Comparison of ENCODE assay signal across 8 mouse cellular contexts in genomic region chr2:32908272-32908671, GRCm38 (mm10). TPM values are rescaled to one million over a fixed set of nuclear protein-coding genes. Genes with fewer than 3 reads are reported as not detected.
A peak's percentile ranks its signal among the peaks of the same experiment; 100 is the strongest.
DNase-seq lines count a peak whose midpoint lies in the region; ATAC-seq and TF ChIP-seq lines count a peak whose summit lies in the region.

No protein-coding gene starts in this region.

- peak; percentile 57 for DNase-seq in right cerebral cortex, postnatal 4 days
- no peak for DNase-seq in right cerebral cortex, adult 2 months (ENCODE audit: low spot score in 2 of 2)
- peak; percentile 76 for DNase-seq in hindbrain, postnatal 0 days (ENCODE audit: low spot score)
- DNase-seq in liver, postnatal 0 days = no peak
- peak; percentile 84 for DNase-seq in retina, postnatal 1 day
- DNase-seq in ovary, postnatal 14 days (ENCODE audit: low spot score) = no peak
- no peak for DNase-seq in cerebellum, adult 11-12 months

- no peaks in the 10 kb centered on the region for H3K9me3 ChIP-seq in forebrain, embryonic 16.5 days (ENCODE audit: control insufficient read depth, low read length)
- H3K9me3 ChIP-seq in hindbrain, postnatal 0 days (ENCODE audit: low read length) = no peaks in the 10 kb centered on the region
- no peaks in the 10 kb centered on the region for H3K9me3 ChIP-seq in liver, postnatal 0 days (ENCODE audit: low read length)

- H3K4me2 ChIP-seq in forebrain, embryonic 16.5 days (ENCODE audit: low read length) = peak overlapping the region; percentile 31; the same call in 1 of the 2 replicates
- no peak overlapping the region for H3K4me2 ChIP-seq in hindbrain, postnatal 0 days (ENCODE audit: low read depth, low read length)
- H3K4me2 ChIP-seq in liver, postnatal 0 days (ENCODE audit: low read depth, low read length) = no peak overlapping the region

- peak overlapping the region; percentile 87 for H3K27ac ChIP-seq in forebrain, embryonic 16.5 days (ENCODE audit: low read length)
- peak overlapping the region; percentile 71 for H3K27ac ChIP-seq in hindbrain, postnatal 0 days
- H3K27ac ChIP-seq in liver, postnatal 0 days (ENCODE audit: low read depth) = peak overlapping the region; percentile 16; the same call in 1 of the 2 replicates

- peaks cover 25% of the 10 kb centered on the region for H3K4me1 ChIP-seq in forebrain, embryonic 16.5 days (replicated peaks; ENCODE audit: control insufficient read depth, insufficient read depth, low read length)
- H3K4me1 ChIP-seq in hindbrain, postnatal 0 days (ENCODE audit: insufficient read depth, low read length) = peaks cover 12% of the 10 kb centered on the region
- H3K4me1 ChIP-seq in liver, postnatal 0 days (ENCODE audit: insufficient read depth) = peaks cover 30% of the 10 kb centered on the region

- no peak overlapping the region for H3K4me3 ChIP-seq in forebrain, embryonic 16.5 days (replicated peaks; ENCODE audit: low read length)
- no peak overlapping the region for H3K4me3 ChIP-seq in hindbrain, postnatal 0 days (ENCODE audit: low read length)
- H3K4me3 ChIP-seq in liver, postnatal 0 days (ENCODE audit: low read depth, low read length) = no peak overlapping the region

- under 1% methylated on average over 6 of the region's 6 CpGs for WGBS in forebrain, embryonic 16.5 days
- 8% methylated on average over 6 of the region's 6 CpGs for WGBS in hindbrain, postnatal 0 days
- WGBS in liver, postnatal 0 days (ENCODE audit: insufficient replicate concordance) = 41% methylated on average over 6 of the region's 6 CpGs

- peak overlapping the region; percentile 41 for H3K9ac ChIP-seq in forebrain, embryonic 16.5 days (replicated peaks; ENCODE audit: low read depth, low read length)
- H3K9ac ChIP-seq in hindbrain, postnatal 0 days (replicated peaks; ENCODE audit: low read length) = 0 out of 2 replicates have a peak overlapping the region, but pooled peaks have one; percentile 10
- no peak overlapping the region; the same call in 1 of the 2 replicates for H3K9ac ChIP-seq in liver, postnatal 0 days (replicated peaks)

- TF ChIP-seq CTCF in hindbrain, postnatal 0 days (IDR thresholded peaks at IDR 0.05; ENCODE audit: low read depth) = no peak
- no peak for TF ChIP-seq CTCF in liver, postnatal 0 days (IDR thresholded peaks at IDR 0.05; ENCODE audit: low read depth)

- TF ChIP-seq EP300 in liver, postnatal 0 days (IDR thresholded peaks at IDR 0.05; ENCODE audit: low read depth) = no peak

- no peaks in the 10 kb centered on the region for H3K27me3 ChIP-seq in forebrain, embryonic 16.5 days (replicated peaks; ENCODE audit: control insufficient read depth, insufficient read depth, low read length)
- H3K27me3 ChIP-seq in hindbrain, postnatal 0 days (ENCODE audit: insufficient read depth, low read length) = no peaks in the 10 kb centered on the region
- H3K27me3 ChIP-seq in liver, postnatal 0 days (ENCODE audit: insufficient read depth, low read length) = no peaks in the 10 kb centered on the region

- peaks cover 3% of the 10 kb centered on the region; the same call in 1 of the 2 replicates for H3K36me3 ChIP-seq in forebrain, embryonic 16.5 days (ENCODE audit: control insufficient read depth, insufficient read depth)
- H3K36me3 ChIP-seq in hindbrain, postnatal 0 days (ENCODE audit: insufficient read depth, low read length) = peaks cover 15% of the 10 kb centered on the region
- H3K36me3 ChIP-seq in liver, postnatal 0 days (replicated peaks; ENCODE audit: insufficient read depth, low read length) = no peaks in the 10 kb centered on the region

- peak; percentile 82 for ATAC-seq in forebrain, embryonic 16.5 days
- ATAC-seq in hindbrain, postnatal 0 days = peak; percentile 54; the same call in 1 of the 2 replicates
- no peak for ATAC-seq in liver, postnatal 0 days

RNA-seq across cellular contexts. Expression of gene Fam129b, which starts 32.4 kb away (rescaled TPM):
- 36.4 and 41.1 TPM in 2 replicates for polyA plus RNA-seq in forebrain, embryonic 16.5 days (2015; fragmentation: Nextera tagmentation; extraction: Ambion mirVana)
- total RNA-seq in hindbrain, postnatal 0 days (2014; rRNA removed) = 49.8 and 52.7 TPM in 2 replicates
- polyA plus RNA-seq in hindbrain, postnatal 0 days (2015; fragmentation: Nextera tagmentation; extraction: Ambion mirVana) = 20.8 and 23.5 TPM in 2 replicates
- polyA plus RNA-seq in liver, postnatal 0 days (2015; fragmentation: Nextera tagmentation; extraction: Ambion mirVana) = 5.2 and 5.9 TPM in 2 replicates

RNA-seq across cellular contexts. Expression of gene Rpl12, which starts 53.1 kb away (rescaled TPM):
- 101 and 105 TPM in 2 replicates for polyA plus RNA-seq in forebrain, embryonic 16.5 days (2015; fragmentation: Nextera tagmentation; extraction: Ambion mirVana)
- total RNA-seq in hindbrain, postnatal 0 days (2014; rRNA removed) = 154 and 168 TPM in 2 replicates
- polyA plus RNA-seq in hindbrain, postnatal 0 days (2015; fragmentation: Nextera tagmentation; extraction: Ambion mirVana) = 92.2 and 101 TPM in 2 replicates
- 103 and 104 TPM in 2 replicates for polyA plus RNA-seq in liver, postnatal 0 days (2015; fragmentation: Nextera tagmentation; extraction: Ambion mirVana)

RNA-seq across cellular contexts. Expression of gene Lrsam1, which starts 53.1 kb away (rescaled TPM):
- 18.1 and 21.9 TPM in 2 replicates for polyA plus RNA-seq in forebrain, embryonic 16.5 days (2015; fragmentation: Nextera tagmentation; extraction: Ambion mirVana)
- 37.9 and 50.0 TPM in 2 replicates for total RNA-seq in hindbrain, postnatal 0 days (2014; rRNA removed)
- 19.5 and 22.1 TPM in 2 replicates for polyA plus RNA-seq in hindbrain, postnatal 0 days (2015; fragmentation: Nextera tagmentation; extraction: Ambion mirVana)
- 1.3 and 1.6 TPM in 2 replicates for polyA plus RNA-seq in liver, postnatal 0 days (2015; fragmentation: Nextera tagmentation; extraction: Ambion mirVana)

Comparison
In these comparisons a context has a peak if more than half of its experiments do, and no peak if none do; other contexts are left out.
1. DNase-seq: peak in right cerebral cortex, postnatal 4 days (single experiment), hindbrain, postnatal 0 days (single experiment) and retina, postnatal 1 day (single experiment); none in right cerebral cortex, adult 2 months (0 of 2), liver, postnatal 0 days (single experiment), ovary, postnatal 14 days (single experiment) and cerebellum, adult 11-12 months (single experiment).
2. H3K27ac ChIP-seq: peak in every context shown above with its lines; median percentile 87 in forebrain, embryonic 16.5 days; 71 in hindbrain, postnatal 0 days; 16 in liver, postnatal 0 days.